Mouse (Mus musculus): ENCODE measurements at regions not wholly inside any gene's neighbourhood (a gene's known extent, or its start where the extent isn't known, plus 50 kb on each side); places are given as distances from the start of the nearest gene placed in this dataset.
"Not testable (repeated sequence)": the region's sequence is repeated elsewhere in the genome, so short reads cannot be mapped to it uniquely, and the experiment has no call there.

DNA sequence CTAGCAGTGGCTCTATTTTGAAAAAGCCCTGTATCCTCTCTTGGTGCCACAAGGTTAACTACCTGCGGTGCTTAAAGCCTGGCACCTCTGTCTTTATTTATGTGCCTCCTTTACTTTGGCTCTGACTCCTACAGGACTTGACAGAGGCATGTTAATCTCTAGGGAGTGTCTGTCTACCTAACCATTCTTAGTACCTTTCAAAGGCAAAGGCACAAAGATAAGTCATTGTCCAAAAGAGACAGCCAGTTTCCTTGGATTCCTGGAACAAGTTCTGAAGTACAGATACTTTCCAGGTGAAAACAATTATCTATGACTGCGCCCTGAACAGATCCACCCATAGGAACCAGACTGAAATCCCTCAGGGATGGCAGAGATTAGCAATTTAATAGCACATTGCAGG is 421.2 kb upstream of the Tbl1xr1 start:
- H3K4me3 ChIP-seq (ENCODE audit: insufficient read depth, low read depth, low read length) = no peak overlapping the region
- no peak overlapping the region for H3K27ac ChIP-seq (replicated peaks; ENCODE audit: low read depth, low read length)
- H3K4me1 ChIP-seq (ENCODE audit: control insufficient read depth, insufficient read depth, insufficient read length, low read length) = no peaks in the 10 kb centered on the region

DNA sequence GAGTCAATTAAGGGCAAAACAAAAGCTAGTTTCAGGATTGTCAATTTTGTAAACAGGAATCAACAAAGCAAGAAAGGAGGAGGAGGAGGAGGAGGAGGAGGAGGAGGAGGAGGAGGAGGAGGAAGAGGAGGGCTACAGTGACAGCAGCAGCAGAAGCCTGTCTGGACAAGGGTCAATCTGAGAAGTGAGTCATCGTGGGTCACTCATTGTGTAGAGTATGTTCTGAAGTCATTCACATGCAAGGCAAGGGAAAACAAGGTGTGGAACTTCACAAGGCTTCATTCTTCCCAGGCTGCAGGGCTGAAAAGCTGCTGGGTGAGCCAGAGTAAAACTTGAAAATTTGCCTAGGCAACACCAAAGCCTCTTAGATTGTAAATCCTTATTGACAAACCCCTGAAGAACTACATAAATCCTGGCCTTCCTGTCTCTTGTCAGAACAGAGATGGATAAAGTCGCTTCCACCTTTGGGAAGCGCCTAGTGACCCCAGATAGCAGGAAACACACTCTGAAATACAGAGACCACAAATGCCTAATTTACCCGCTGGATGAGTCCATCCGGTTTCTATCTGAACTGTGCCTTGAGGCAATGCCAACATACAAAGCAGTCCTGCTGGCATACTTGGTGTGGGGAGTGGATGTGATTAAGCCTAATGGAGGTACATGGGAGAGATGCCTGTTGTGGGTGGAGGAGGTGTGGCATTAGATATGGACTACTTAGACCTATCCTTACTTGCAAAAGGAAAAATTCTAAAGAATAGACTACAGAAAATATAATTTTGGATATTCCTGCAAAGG is 408.9 kb upstream of the Tbl1xr1 start:
- H3K27ac ChIP-seq (replicated peaks; ENCODE audit: low read depth, low read length) = no peak overlapping the region
- no peaks in the 10 kb centered on the region; the same call in 1 of the 2 replicates for H3K4me1 ChIP-seq (ENCODE audit: control insufficient read depth, insufficient read depth, insufficient read length, low read length)
- no peak overlapping the region for H3K4me3 ChIP-seq (ENCODE audit: insufficient read depth, low read depth, low read length)

- Histone ChIP-seq H3K27ac (replicated peaks; ENCODE audit: low read depth, low read length) (no peak overlapping the region), H3K4me3 (ENCODE audit: insufficient read depth, low read depth, low read length) (no peak overlapping the region), H3K4me1 (ENCODE audit: control insufficient read depth, insufficient read depth, insufficient read length, low read length) (no peaks in the 10 kb centered on the region; the same call in 1 of the 2 replicates)
Observed at GRCm38 (mm10) chr3:21671885-21672284, 404.6 kb upstream of the Tbl1xr1 start.

- Histone ChIP-seq H3K4me1 (ENCODE audit: control insufficient read depth, insufficient read depth, insufficient read length, low read length) (no peaks in the 10 kb centered on the region; the same call in 1 of the 2 replicates), H3K4me3 (ENCODE audit: insufficient read depth, low read depth, low read length) (no peak overlapping the region), H3K27ac (replicated peaks; ENCODE audit: low read depth, low read length) (no peak overlapping the region)
Observed at GRCm38 (mm10) chr3:21672492-21672891, 404.0 kb upstream of the Tbl1xr1 start.

- Histone ChIP-seq H3K27ac (replicated peaks; ENCODE audit: low read depth, low read length) (no peak overlapping the region), H3K4me3 (ENCODE audit: insufficient read depth, low read depth, low read length) (no peak overlapping the region), H3K4me1 (ENCODE audit: control insufficient read depth, insufficient read depth, insufficient read length, low read length) (no peaks in the 10 kb centered on the region; the same call in 1 of the 2 replicates)
Observed at GRCm38 (mm10) chr3:21673466-21673865, 403.0 kb upstream of the Tbl1xr1 start.

- Histone ChIP-seq H3K4me1 (ENCODE audit: control insufficient read depth, insufficient read depth, insufficient read length, low read length) (no peaks in the 10 kb centered on the region), H3K27ac (replicated peaks; ENCODE audit: low read depth, low read length) (no peak overlapping the region), H3K4me3 (ENCODE audit: insufficient read depth, low read depth, low read length) (no peak overlapping the region)
Observed at GRCm38 (mm10) chr3:21678265-21678664, 398.2 kb upstream of the Tbl1xr1 start.

DNA sequence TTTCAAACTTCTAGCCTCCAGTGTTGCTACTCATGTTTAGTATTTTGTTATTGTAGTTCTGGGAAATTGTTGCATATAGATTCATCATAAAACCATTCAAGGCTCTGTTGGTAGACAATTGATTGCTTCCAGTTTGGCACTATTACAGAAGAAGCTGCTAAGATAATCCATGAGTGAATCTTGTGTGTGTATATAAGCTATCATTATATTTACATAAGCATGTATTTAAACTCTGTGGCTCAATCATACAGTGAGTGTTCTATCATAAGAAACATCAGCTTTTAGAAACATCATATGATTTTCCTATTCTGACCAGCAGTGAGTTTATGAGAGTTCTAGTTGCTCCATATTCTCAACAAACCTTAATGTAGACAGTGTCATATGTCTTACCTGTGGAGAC is 397.7 kb upstream of the Tbl1xr1 start:
- no peak overlapping the region for H3K4me3 ChIP-seq (ENCODE audit: insufficient read depth, low read depth, low read length)
- H3K27ac ChIP-seq (replicated peaks; ENCODE audit: low read depth, low read length) = no peak overlapping the region
- H3K4me1 ChIP-seq (ENCODE audit: control insufficient read depth, insufficient read depth, insufficient read length, low read length) = no peaks in the 10 kb centered on the region

DNA sequence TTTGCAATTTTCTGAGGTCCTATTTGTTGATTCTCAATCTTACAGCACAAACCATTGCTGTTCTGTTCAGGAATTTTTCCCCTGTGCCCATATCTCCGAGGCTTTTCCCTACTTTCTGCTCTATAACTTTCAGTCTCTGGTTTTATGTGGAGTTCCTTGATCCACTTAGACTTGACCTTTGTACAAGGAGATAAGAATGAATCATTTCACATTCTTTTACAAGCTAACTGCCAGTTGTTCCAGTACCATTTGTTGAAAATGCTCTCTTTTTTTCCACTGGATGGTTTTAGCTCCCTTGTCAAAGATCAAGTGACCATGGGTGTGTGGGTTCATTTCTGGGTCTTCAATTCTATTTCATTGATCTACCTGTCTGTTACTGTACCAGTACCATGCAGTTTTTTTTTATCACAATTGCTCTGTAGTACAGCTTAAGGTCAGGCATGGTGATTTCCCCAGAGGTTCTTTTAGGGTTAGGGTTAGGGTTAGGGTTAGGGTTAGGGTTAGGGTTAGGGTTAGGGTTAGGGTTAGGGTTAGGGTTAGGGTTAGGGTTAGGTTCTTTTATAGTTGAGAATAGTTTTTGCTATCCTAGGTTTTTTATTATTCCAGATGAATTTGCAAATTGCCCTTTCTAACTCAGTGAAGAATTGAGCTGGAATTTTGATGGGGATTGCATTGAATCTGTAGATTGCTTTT is 378.3 kb upstream of the Tbl1xr1 start:
- H3K27ac ChIP-seq (replicated peaks; ENCODE audit: low read depth, low read length); H3K4me3 ChIP-seq (ENCODE audit: insufficient read depth, low read depth, low read length); H3K4me1 ChIP-seq (ENCODE audit: control insufficient read depth, insufficient read depth, insufficient read length, low read length): not testable (repeated sequence)

- Histone ChIP-seq H3K27ac (replicated peaks; ENCODE audit: low read depth, low read length) (no peak overlapping the region), H3K4me3 (ENCODE audit: insufficient read depth, low read depth, low read length) (no peak overlapping the region), H3K4me1 (ENCODE audit: control insufficient read depth, insufficient read depth, insufficient read length, low read length) (peaks cover 2% of the 10 kb centered on the region; the same call in 1 of the 2 replicates)
Observed at GRCm38 (mm10) chr3:21699526-21699925, 376.9 kb upstream of the Tbl1xr1 start.

GRCm38 (mm10) chr3:21700326-21700725 is 376.1 kb upstream of the Tbl1xr1 start:
- H3K27ac ChIP-seq (replicated peaks; ENCODE audit: low read depth, low read length) = no peak overlapping the region
- H3K4me1 ChIP-seq (ENCODE audit: control insufficient read depth, insufficient read depth, insufficient read length, low read length) = peaks cover 2% of the 10 kb centered on the region; the same call in 1 of the 2 replicates
- no peak overlapping the region for H3K4me3 ChIP-seq (ENCODE audit: insufficient read depth, low read depth, low read length)

DNA sequence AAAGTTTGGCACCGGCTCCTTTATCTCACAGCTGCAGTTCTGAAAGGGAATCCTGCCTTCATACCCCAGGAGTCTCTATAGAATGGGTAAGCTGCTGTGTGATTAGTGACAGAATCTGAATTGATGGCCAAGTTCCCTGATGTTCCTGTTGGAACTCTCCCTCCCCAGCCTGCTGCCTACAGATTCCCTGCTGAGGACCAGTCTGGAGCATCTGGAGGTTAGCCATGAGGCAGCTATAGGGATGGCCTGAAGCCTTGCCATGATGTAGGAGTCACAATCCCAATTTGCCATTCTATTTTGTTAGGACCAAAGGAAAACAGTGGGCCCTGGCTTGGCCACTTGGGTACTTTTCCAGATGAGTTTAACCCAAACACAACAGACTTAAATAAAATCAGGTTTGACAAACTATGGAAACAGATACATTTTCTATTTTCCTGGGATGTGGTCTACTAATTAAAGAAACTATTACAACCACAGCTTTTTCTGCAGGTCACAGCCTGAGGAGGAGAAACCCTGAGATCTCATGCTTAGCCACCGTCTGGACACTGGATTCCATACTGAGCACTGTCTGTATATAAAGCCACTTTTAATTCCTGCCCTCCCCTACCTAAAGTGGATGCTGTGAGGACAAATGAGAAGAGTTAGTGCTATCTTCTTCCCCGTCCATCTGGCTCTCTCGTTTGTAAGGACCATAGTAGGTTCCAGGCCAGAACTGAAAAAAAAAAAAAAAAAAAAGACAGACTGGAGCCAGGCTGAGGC is 349.5 kb upstream of the Tbl1xr1 start:
- Histone ChIP-seq H3K27ac (replicated peaks; ENCODE audit: low read depth, low read length) (no peak overlapping the region), H3K4me3 (ENCODE audit: insufficient read depth, low read depth, low read length) (no peak overlapping the region), H3K4me1 (ENCODE audit: control insufficient read depth, insufficient read depth, insufficient read length, low read length) (no peaks in the 10 kb centered on the region)

GRCm38 (mm10) chr3:21728019-21728418 is 348.4 kb upstream of the Tbl1xr1 start:
- no peaks in the 10 kb centered on the region for H3K4me1 ChIP-seq (ENCODE audit: control insufficient read depth, insufficient read depth, insufficient read length, low read length)
- no peak overlapping the region for H3K27ac ChIP-seq (replicated peaks; ENCODE audit: low read depth, low read length)
- no peak overlapping the region for H3K4me3 ChIP-seq (ENCODE audit: insufficient read depth, low read depth, low read length)

DNA sequence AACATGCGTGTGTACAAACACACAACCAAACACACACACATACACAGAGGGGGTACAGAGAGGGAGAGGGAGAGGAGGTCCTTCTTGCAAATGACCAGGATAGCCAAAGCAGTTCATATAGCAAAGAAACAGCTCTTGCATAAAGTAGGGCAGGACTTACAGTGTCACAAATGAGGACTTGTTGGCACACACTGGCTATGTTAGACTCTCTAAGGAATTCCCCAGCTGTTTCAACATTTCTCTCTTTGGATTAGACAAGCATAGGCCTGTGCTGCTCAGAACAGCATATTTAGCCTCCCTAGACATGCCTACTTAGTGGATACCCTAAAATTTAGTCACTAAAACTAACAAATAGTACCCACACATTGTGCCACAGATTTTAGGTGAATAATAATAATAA is 347.1 kb upstream of the Tbl1xr1 start:
- Histone ChIP-seq H3K27ac (replicated peaks; ENCODE audit: low read depth, low read length) (no peak overlapping the region), H3K4me3 (ENCODE audit: insufficient read depth, low read depth, low read length) (no peak overlapping the region), H3K4me1 (ENCODE audit: control insufficient read depth, insufficient read depth, insufficient read length, low read length) (no peaks in the 10 kb centered on the region)

- H3K4me1 ChIP-seq (ENCODE audit: control insufficient read depth, insufficient read depth, insufficient read length, low read length); H3K27ac ChIP-seq (replicated peaks; ENCODE audit: low read depth, low read length); H3K4me3 ChIP-seq (ENCODE audit: insufficient read depth, low read depth, low read length): not testable (repeated sequence)
Observed at GRCm38 (mm10) chr3:21735688-21736087, 340.8 kb upstream of the Tbl1xr1 start.

GRCm38 (mm10) chr3:21739720-21740119 is 336.7 kb upstream of the Tbl1xr1 start:
- Histone ChIP-seq H3K27ac (replicated peaks; ENCODE audit: low read depth, low read length) (no peak overlapping the region), H3K4me3 (ENCODE audit: insufficient read depth, low read depth, low read length) (no peak overlapping the region), H3K4me1 (ENCODE audit: control insufficient read depth, insufficient read depth, insufficient read length, low read length) (no peaks in the 10 kb centered on the region)
